Mouse (Mus musculus): ENCODE results near the gene Ezh1.

The Ezh1 gene

GRCm38 (mm10) chr11:101142215-101142967 lies 83.9 kb downstream of the Ezh1 start:
- DNase-seq = no peak

Measured in cerebellum, adult 11 months (tissue).